In the genomic region with DNA sequence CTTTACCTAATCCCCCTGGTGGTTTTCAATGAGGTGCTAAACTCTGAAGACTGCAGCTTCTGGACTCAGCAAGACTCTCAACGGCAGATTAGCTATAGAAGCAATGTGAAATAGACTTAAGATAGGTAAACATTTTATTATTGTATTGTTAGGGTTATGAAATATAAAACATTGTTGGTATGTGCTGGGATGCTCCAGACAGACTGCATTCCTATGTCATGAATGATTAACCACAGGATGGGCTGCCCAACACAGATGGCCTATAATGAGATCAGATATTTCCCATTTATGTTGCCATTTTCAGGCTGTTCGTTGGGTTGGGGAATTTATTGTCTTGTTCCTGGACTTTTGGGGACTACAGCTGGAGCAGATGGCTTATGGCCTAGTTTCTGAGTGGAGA, we compare ENCODE assay signal across 23 mouse cellular contexts.
DNase-seq lines count a peak whose midpoint lies in the region; TF ChIP-seq lines count a peak whose summit lies in the region.
"Had no signal": no experiment of that assay in that cellular context is flagged by ENCODE, and none has a peak within 500 bp of the region (broad histone marks: within the 10 kb centered on the region; RNA-seq: fewer than 3 reads in every experiment).

No protein-coding gene starts in this region.

- no peaks in the 10 kb centered on the region for H3K36me3 ChIP-seq in C2C12 (ENCODE audit: control insufficient read depth, insufficient read depth)
- H3K36me3 ChIP-seq: embryonic facial prominence, embryonic 10.5 days; embryonic facial prominence, embryonic 12.5 days; forebrain, embryonic 15.5 days; G1E had no signal

- H3K4me3 ChIP-seq in C2C12 (ENCODE audit: insufficient read depth, poor library complexity, severe bottlenecking) = no peak overlapping the region
- no peak overlapping the region for H3K4me3 ChIP-seq in left cerebral cortex, adult 2 months
- H3K4me3 ChIP-seq: embryonic facial prominence, embryonic 10.5 days; embryonic facial prominence, embryonic 12.5 days; forebrain, embryonic 13.5 days; forebrain, embryonic 15.5 days had no signal

- no peak overlapping the region for H3ac ChIP-seq in C2C12 (ENCODE audit: control insufficient read depth, insufficient read length, low read depth)

- H3K27ac ChIP-seq in left cerebral cortex, adult 2 months = no peak overlapping the region
- H3K27ac ChIP-seq: embryonic facial prominence, embryonic 10.5 days; embryonic facial prominence, embryonic 12.5 days; forebrain, embryonic 13.5 days; forebrain, embryonic 15.5 days had no signal

- no peaks in the 10 kb centered on the region for H3K27me3 ChIP-seq in C2C12 (ENCODE audit: control insufficient read depth, insufficient read depth, insufficient read length)
- H3K27me3 ChIP-seq: CH12.LX; embryonic facial prominence, embryonic 12.5 days; forebrain, embryonic 13.5 days; forebrain, embryonic 15.5 days had no signal

- no peaks in the 10 kb centered on the region for H3K79me3 ChIP-seq in C2C12 (ENCODE audit: low read depth)

- no peaks in the 10 kb centered on the region for H3K79me2 ChIP-seq in C2C12 (ENCODE audit: control insufficient read depth, insufficient read depth)

- intact Hi-C loops in left cerebral cortex, adult 2 months (cut with DNase I) = no loop called here

- DNase-seq in 3T3-L1 (ENCODE audit: low read depth, low spot score) = peak; percentile 5
- peak; percentile 20 for DNase-seq in brain, adult 2 months (ENCODE audit: low read depth, low spot score)
- DNase-seq in retina, embryonic 14.5 days (ENCODE audit: low spot score) = peak; percentile 50
- DNase-seq in kidney, adult 18-20 months = no peak
- DNase-seq in urinary bladder, postnatal 25 days (ENCODE audit: low spot score) = no peak
- no peak for DNase-seq in left cerebral cortex, adult 2 months (ENCODE audit: extremely low spot score in 1 of 2, low spot score in 2 of 2)
- DNase-seq in gastrocnemius, adult 8-10 months (ENCODE audit: low spot score in 2 of 2) = no peak
- DNase-seq: adrenal gland, adult 2 months; adrenal gland, postnatal 10 days; adrenal gland, postnatal 25 days; cerebellum, adult 11-12 months; cerebellum, adult 2 months; cerebellum, adult 9-10 months; cerebellum, postnatal 10 days; cerebellum, postnatal 25 days; forebrain, postnatal 0 days had no signal

- no peak for TF ChIP-seq CTCF in C2C12 (IDR thresholded peaks at IDR 0.05; ENCODE audit: control insufficient read depth, insufficient read depth, insufficient read length)
- TF ChIP-seq CTCF in left cerebral cortex, adult 2 months (IDR thresholded peaks at IDR 0.05) = no peak

TF ChIP-seq in C2C12, 6 proteins besides CTCF, POLR2A, EP300 and RAD21:
- TF ChIP-seq MYOD1 (IDR thresholded peaks at IDR 0.05; ENCODE audit: control insufficient read depth, insufficient read length, low read depth) (peak; percentile 38), MYOG (IDR thresholded peaks at IDR 0.05; ENCODE audit: control insufficient read depth, extremely low read depth, insufficient read length) (no peak), USF1 (IDR thresholded peaks at IDR 0.05; ENCODE audit: low read depth) (no peak), CEBPB (IDR thresholded peaks at IDR 0.05; ENCODE audit: low read depth) (no peak), MAX (IDR thresholded peaks at IDR 0.05) (no peak), FOSL1 (IDR thresholded peaks at IDR 0.05; ENCODE audit: insufficient read depth, low read length, poor library complexity, severe bottlenecking) (no peak)

Comparison
In these comparisons a context has a peak if more than half of its experiments do, and no peak if none do; other contexts are left out.
1. DNase-seq: peak in 3T3-L1 (single experiment), brain, adult 2 months (single experiment) and retina, embryonic 14.5 days (single experiment); none in kidney, adult 18-20 months (single experiment), urinary bladder, postnatal 25 days (single experiment), left cerebral cortex, adult 2 months (0 of 2) and gastrocnemius, adult 8-10 months (0 of 2).